Mouse (Mus musculus): ENCODE results near the gene Tenm4. TPM values are rescaled to one million over a fixed set of nuclear protein-coding genes. Genes with fewer than 3 reads are reported as not detected.

The Tenm4 gene
- polyA plus RNA-seq, 1 experiment from 2014 or later = 5.0 TPM

DNA sequence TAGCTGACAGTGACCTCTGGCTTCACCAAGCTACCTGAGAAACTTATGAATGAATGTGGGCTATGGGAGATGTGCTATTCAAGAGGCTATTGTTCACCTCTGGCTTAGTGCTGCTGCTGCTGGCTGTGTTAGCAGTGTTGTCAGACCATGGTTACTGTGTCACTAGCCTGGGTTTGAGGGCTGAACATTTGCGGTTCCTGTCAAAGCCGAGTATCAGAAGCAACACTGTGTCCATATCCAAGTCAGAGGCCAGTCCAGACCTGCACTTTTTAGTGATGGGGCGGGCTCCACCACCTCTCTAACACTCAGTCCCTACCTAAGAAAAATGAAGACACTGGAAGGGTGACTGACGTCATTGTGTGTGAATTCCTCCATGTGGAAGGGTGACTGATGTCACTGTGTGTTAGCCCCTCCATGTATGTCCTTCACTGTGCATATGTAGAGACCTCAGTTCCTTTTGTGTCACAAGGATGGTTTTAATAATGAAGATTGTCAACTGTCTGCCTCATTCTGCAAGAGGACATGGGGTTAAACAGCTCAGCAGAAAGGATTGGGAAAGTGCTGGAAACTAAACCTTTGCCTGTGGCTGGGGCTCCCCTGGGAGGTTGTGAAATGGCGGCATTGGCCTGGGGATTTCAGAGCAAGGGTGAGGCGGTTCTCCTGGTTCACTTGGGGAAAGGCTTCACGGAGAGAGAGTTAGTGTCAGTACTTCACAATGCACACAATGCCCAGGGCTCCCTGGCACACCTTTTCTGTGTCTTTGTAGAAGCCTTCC is 14.4 kb upstream of the Tenm4 start:
- TF ChIP-seq EP300 (IDR thresholded peaks at IDR 0.05) (no peak), CTCF (IDR thresholded peaks at IDR 0.05) (no peak)
- no peak overlapping the region for H3K4me2 ChIP-seq (replicated peaks; ENCODE audit: low read depth, low read length)
- H3K27ac ChIP-seq (ENCODE audit: low read length) = no peak overlapping the region
- 71% methylated on average over 7 of the region's 7 CpGs for WGBS
- ATAC-seq (no peak), DNase-seq (ENCODE audit: low spot score) (no peak)
- H3K4me1 ChIP-seq (ENCODE audit: insufficient read depth, low read depth, low read length) = no peaks in the 10 kb centered on the region
- H3K4me3 ChIP-seq (ENCODE audit: low read depth, low read length) = no peak overlapping the region
- no peaks in the 10 kb centered on the region for H3K36me3 ChIP-seq (ENCODE audit: insufficient read depth, low read length)
- H3K9ac ChIP-seq (replicated peaks; ENCODE audit: low read depth) = no peak overlapping the region
- H3K9me3 ChIP-seq (ENCODE audit: low read length) = no peaks in the 10 kb centered on the region
- H3K27me3 ChIP-seq (replicated peaks; ENCODE audit: insufficient read depth, low read length) = no peaks in the 10 kb centered on the region

DNA sequence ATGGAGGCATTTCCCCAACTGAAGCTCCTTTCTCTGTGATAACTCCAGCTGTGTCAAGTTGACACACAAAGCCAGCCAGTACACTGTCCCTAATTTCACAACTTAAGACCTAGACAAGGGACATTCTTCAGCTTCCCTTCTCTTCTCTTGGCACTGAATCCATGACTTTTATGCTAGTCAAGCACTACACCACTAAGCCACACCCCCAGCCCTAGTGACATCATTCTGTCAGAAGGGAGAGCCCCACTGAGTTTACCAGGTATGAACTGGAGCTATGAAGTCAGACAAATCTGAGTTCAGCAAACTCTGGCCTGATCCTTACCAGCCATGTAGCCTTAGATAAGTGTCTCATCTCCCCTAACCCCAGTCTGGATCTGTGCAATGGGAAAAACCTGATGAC is 6.9 kb upstream of the Tenm4 start:
- no peak for DNase-seq (ENCODE audit: low spot score)
- no peak for ATAC-seq

DNA sequence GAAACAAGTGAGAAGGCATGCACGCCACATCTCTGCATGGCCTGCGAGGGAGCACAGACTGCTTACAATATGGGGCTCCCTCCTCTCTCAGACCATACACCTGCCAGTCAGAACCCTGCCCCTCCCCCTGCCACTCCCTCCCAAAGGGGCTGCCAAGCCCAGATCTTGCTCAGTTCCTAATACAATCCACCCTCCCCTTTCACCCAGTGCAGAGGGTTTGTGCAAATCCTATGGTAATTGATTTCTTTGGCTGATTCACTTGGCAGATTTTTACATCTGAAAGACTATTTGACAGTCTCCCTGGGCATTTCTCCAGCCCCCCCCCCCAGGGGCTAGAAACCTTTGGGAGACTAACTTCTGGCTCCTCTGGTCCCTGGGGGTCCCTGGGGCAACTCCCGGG is 2.1 kb upstream of the Tenm4 start:
- Histone ChIP-seq H3K9ac (replicated peaks; ENCODE audit: low read depth) (no peak overlapping the region), H3K4me1 (ENCODE audit: insufficient read depth, low read depth, low read length) (no peaks in the 10 kb centered on the region), H3K4me3 (ENCODE audit: low read depth, low read length) (no peak overlapping the region), H3K36me3 (ENCODE audit: insufficient read depth, low read length) (no peaks in the 10 kb centered on the region), H3K4me2 (replicated peaks; ENCODE audit: low read depth, low read length) (no peak overlapping the region), H3K27me3 (replicated peaks; ENCODE audit: insufficient read depth, low read length) (no peaks in the 10 kb centered on the region), H3K9me3 (ENCODE audit: low read length) (no peaks in the 10 kb centered on the region), H3K27ac (ENCODE audit: low read length) (no peak overlapping the region)
- no peak for TF ChIP-seq CTCF (IDR thresholded peaks at IDR 0.05)
- no peak for TF ChIP-seq EP300 (IDR thresholded peaks at IDR 0.05)
- ATAC-seq (no peak), DNase-seq (ENCODE audit: low spot score) (no peak)
- WGBS = 17% methylated on average over 3 of the region's 3 CpGs

More for the DNA sequence above, 6.9 kb upstream of the Tenm4 start:
- no peak overlapping the region for H3K4me2 ChIP-seq (replicated peaks; ENCODE audit: low read depth, low read length)
- no peak overlapping the region for H3K4me3 ChIP-seq (ENCODE audit: low read depth, low read length)
- H3K9ac ChIP-seq (replicated peaks; ENCODE audit: low read depth) = no peak overlapping the region
- H3K27me3 ChIP-seq (replicated peaks; ENCODE audit: insufficient read depth, low read length) = no peaks in the 10 kb centered on the region
- TF ChIP-seq CTCF (IDR thresholded peaks at IDR 0.05) = no peak
- TF ChIP-seq EP300 (IDR thresholded peaks at IDR 0.05) = no peak
- H3K27ac ChIP-seq (ENCODE audit: low read length) = no peak overlapping the region
- H3K36me3 ChIP-seq (ENCODE audit: insufficient read depth, low read length) = no peaks in the 10 kb centered on the region
- no peaks in the 10 kb centered on the region for H3K4me1 ChIP-seq (ENCODE audit: insufficient read depth, low read depth, low read length)
- H3K9me3 ChIP-seq (ENCODE audit: low read length) = no peaks in the 10 kb centered on the region

DNA sequence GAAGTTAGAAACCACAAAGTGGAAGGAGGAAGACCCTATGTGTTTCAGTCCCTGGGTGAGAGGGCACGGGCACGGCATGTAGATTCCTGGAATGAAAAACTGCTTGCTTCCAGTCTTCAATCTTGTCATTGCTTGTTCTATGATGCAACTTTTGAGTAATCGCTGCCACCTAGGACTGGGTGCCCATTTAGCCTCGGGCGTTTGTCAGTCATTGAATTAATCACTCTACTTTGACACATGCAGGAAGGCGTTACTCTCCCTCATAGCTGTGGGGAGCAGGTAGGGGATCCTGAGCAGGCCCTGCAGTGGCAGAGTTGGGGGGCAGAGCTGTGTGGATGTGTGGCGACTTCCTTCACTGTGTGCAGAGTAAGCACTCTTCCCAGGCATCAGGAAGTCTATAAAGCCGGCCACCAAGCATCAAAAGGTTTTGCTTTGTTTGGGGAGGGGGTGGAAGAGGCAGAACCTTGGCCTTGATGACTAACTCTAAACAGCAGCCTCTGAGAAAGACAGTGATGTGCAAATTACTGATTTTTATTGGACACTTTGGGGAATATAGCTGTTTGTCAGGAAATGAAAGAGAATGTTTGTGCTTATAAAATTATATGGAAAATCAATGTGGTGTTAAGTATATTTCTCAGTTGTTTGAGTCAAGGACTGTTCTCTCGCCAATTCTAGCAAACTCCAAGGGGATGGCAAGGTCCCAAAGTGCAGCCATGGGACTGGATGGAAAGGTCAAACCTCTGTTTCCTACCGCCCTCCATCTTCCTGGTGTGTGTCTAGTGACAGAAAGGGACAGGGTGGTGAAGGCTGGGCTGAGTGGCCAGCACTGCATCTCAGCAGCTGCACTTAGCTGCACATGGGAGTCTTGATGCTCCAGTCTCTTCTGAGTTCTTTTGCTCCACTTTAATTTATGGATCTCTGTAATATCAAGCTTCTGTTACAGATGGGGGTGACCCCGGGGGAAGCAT is 834 bp downstream of the Tenm4 start:
- WGBS = 25% methylated on average over 11 of the region's 11 CpGs
- ATAC-seq = peak; percentile 35; the same call in 1 of the 2 replicates
- Histone ChIP-seq H3K9me3 (ENCODE audit: low read length) (no peaks in the 10 kb centered on the region), H3K4me3 (ENCODE audit: low read depth, low read length) (no peak overlapping the region), H3K36me3 (ENCODE audit: insufficient read depth, low read length) (no peaks in the 10 kb centered on the region), H3K4me2 (replicated peaks; ENCODE audit: low read depth, low read length) (peak overlapping the region; percentile 25; the same call in 1 of the 2 replicates), H3K27ac (ENCODE audit: low read length) (no peak overlapping the region), H3K9ac (replicated peaks; ENCODE audit: low read depth) (no peak overlapping the region), H3K27me3 (replicated peaks; ENCODE audit: insufficient read depth, low read length) (no peaks in the 10 kb centered on the region), H3K4me1 (ENCODE audit: insufficient read depth, low read depth, low read length) (no peaks in the 10 kb centered on the region)
- TF ChIP-seq EP300 (IDR thresholded peaks at IDR 0.05) (no peak), CTCF (IDR thresholded peaks at IDR 0.05) (no peak)
- peak; percentile 11 for DNase-seq (ENCODE audit: low spot score)

DNA sequence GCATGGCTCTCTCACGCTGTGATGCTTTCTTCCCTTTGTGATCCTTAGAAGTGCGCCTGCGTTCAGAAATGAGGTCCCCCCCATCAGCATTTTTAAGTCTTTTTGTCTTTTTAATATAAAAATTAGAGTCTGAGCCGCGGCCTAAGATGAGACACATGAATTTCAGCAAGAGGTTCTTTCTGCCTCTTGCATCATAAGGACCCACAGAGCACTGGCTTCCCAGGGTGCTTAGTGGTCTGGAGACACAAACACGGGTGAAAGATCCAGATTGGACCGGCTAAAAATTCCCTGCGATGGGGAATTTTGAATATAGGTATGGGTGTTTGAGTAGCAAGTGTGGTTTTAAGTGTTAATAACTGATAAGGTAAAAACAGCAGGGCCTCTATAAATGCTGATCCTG is 5.7 kb downstream of the Tenm4 start:
- no peak for ATAC-seq

DNA sequence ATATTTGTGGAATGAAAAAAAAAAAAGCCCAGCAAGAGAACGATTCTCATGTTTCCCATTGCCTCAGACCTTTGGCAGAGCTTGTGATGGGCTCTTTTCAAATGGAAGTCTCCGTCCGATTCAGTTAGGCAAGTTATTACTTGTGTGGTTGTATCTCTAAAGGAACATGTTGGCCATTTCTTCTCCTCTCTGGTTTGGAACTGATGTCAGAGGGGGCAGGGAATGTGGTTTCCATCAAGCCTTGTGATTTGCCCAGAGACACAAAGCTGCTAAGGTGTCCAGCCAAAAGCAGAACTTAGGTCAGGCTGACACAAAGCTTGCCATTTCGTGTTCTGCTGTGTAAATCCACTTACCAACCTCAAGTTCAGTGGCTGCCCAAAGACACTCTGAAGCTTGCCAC is 10.7 kb downstream of the Tenm4 start:
- Histone ChIP-seq H3K4me3 (ENCODE audit: low read depth, low read length) (no peak overlapping the region), H3K4me2 (replicated peaks; ENCODE audit: low read depth, low read length) (no peak overlapping the region), H3K4me1 (ENCODE audit: insufficient read depth, low read depth, low read length) (no peaks in the 10 kb centered on the region), H3K9me3 (ENCODE audit: low read length) (no peaks in the 10 kb centered on the region), H3K36me3 (ENCODE audit: insufficient read depth, low read length) (no peaks in the 10 kb centered on the region), H3K9ac (replicated peaks; ENCODE audit: low read depth) (no peak overlapping the region), H3K27ac (ENCODE audit: low read length) (no peak overlapping the region), H3K27me3 (replicated peaks; ENCODE audit: insufficient read depth, low read length) (no peaks in the 10 kb centered on the region)
- no peak for ATAC-seq
- 72% methylated on average over 4 of the region's 4 CpGs for WGBS
- TF ChIP-seq EP300 (IDR thresholded peaks at IDR 0.05) = no peak
- no peak for DNase-seq (ENCODE audit: low spot score)

More for the DNA sequence above, 5.7 kb downstream of the Tenm4 start:
- no peak overlapping the region for H3K4me3 ChIP-seq (ENCODE audit: low read depth, low read length)
- no peaks in the 10 kb centered on the region for H3K9me3 ChIP-seq (ENCODE audit: low read length)
- TF ChIP-seq CTCF (IDR thresholded peaks at IDR 0.05) (no peak), EP300 (IDR thresholded peaks at IDR 0.05) (no peak)
- H3K4me1 ChIP-seq (ENCODE audit: insufficient read depth, low read depth, low read length) = no peaks in the 10 kb centered on the region
- no peaks in the 10 kb centered on the region for H3K36me3 ChIP-seq (ENCODE audit: insufficient read depth, low read length)
- 86% methylated on average over 8 of the region's 8 CpGs for WGBS
- H3K9ac ChIP-seq (replicated peaks; ENCODE audit: low read depth) = no peak overlapping the region
- no peaks in the 10 kb centered on the region for H3K27me3 ChIP-seq (replicated peaks; ENCODE audit: insufficient read depth, low read length)
- H3K4me2 ChIP-seq (replicated peaks; ENCODE audit: low read depth, low read length) = no peak overlapping the region
- no peak for DNase-seq (ENCODE audit: low spot score)
- H3K27ac ChIP-seq (ENCODE audit: low read length) = no peak overlapping the region

All from lung, postnatal 0 days (tissue).